Mouse (Mus musculus) 416B (cell line): ENCODE data around the gene Siglecg.
"Not testable (repeated sequence)": the region's sequence is repeated elsewhere in the genome, so short reads cannot be mapped to it uniquely, and the experiment has no call there.

ENCODE experiments used
- DNase-seq: peaks from one replicate; pipeline ENCODE4 v3.0.0; 2011; ENCODE audit warnings: low read depth

Siglecg gene

GRCm38 (mm10) chr7:43408131-43408553 is at the start of gene Siglecg:
Gene Siglecg, plus strand, starts transcription at chr7:43408204.
- DNase-seq, result no peak

GRCm38 (mm10) chr7:43358556-43358955 is 49.4 kb upstream of the Siglecg start:
- no peak for DNase-seq

GRCm38 (mm10) chr7:43361442-43361841 is 46.6 kb upstream of the Siglecg start:
- DNase-seq, result no peak

GRCm38 (mm10) chr7:43362021-43362420 is 46.0 kb upstream of the Siglecg start:
- peak; percentile 35 for DNase-seq

- peak; percentile 72 for DNase-seq
Observed at GRCm38 (mm10) chr7:43378226-43378625, 29.8 kb upstream of the Siglecg start.

GRCm38 (mm10) chr7:43392349-43393121 is 15.5 kb upstream of the Siglecg start:
- DNase-seq, result peak; percentile 22

- DNase-seq, result peak; percentile 69
Observed at GRCm38 (mm10) chr7:43399501-43399900, 8.5 kb upstream of the Siglecg start.

GRCm38 (mm10) chr7:43402718-43403117 is 5.3 kb upstream of the Siglecg start:
- no peak for DNase-seq

GRCm38 (mm10) chr7:43407573-43407972 is 431 bp upstream of the Siglecg start:
- DNase-seq, result no peak

- DNase-seq, result no peak
Observed at GRCm38 (mm10) chr7:43409084-43409483, 1.1 kb downstream of the Siglecg start.

GRCm38 (mm10) chr7:43411724-43412123 is 3.7 kb downstream of the Siglecg start:
- DNase-seq, result not testable (repeated sequence)

- no peak for DNase-seq
Observed at GRCm38 (mm10) chr7:43417298-43417697, 9.3 kb downstream of the Siglecg start.

- DNase-seq, result peak; percentile 80
Observed at GRCm38 (mm10) chr7:43422995-43423617, 15.1 kb downstream of the Siglecg start.

- DNase-seq, result no peak
Observed at GRCm38 (mm10) chr7:43423991-43424625, 16.1 kb downstream of the Siglecg start.

GRCm38 (mm10) chr7:43427406-43427805 is 19.4 kb downstream of the Siglecg start, which contains the start of gene Lim2:
Gene Lim2, plus strand, starts transcription at chr7:43427670.
- DNase-seq, result no peak

- no peak for DNase-seq
Observed at GRCm38 (mm10) chr7:43429500-43429899, 21.5 kb downstream of the Siglecg start.

GRCm38 (mm10) chr7:43432891-43433290 is 24.9 kb downstream of the Siglecg start:
- no peak for DNase-seq

GRCm38 (mm10) chr7:43434676-43435075 is 26.7 kb downstream of the Siglecg start:
- no peak for DNase-seq

GRCm38 (mm10) chr7:43436341-43437255 is 28.6 kb downstream of the Siglecg start, which contains the start of gene Nkg7:
Gene Nkg7, plus strand, starts transcription at chr7:43437073.
- peak; percentile 56 for DNase-seq

- DNase-seq, result peak; percentile 85
Observed at GRCm38 (mm10) chr7:43438611-43439010, 30.6 kb downstream of the Siglecg start.

- no peak for DNase-seq
Observed at GRCm38 (mm10) chr7:43440482-43440881, 32.5 kb downstream of the Siglecg start, which contains the start of gene Cldnd2. Gene Cldnd2, plus strand, starts transcription at chr7:43440782.

- DNase-seq, result no peak
Observed at GRCm38 (mm10) chr7:43441071-43441470, 33.1 kb downstream of the Siglecg start.
